Mouse (Mus musculus): ENCODE data around the gene Ass1.

Gene Ass1

GRCm38 (mm10) chr2:31469931-31470682 is at the start of gene Ass1:
Ass1 (plus strand) TSS chr2:31470207.
- peak; percentile 98 for DNase-seq (ENCODE audit: low read depth, low spot score)

GRCm38 (mm10) chr2:31420914-31421313 is 49.1 kb upstream of the Ass1 start:
- DNase-seq (ENCODE audit: low read depth, low spot score), result peak; percentile 43

- peak; percentile 48 for DNase-seq (ENCODE audit: low read depth, low spot score)
Observed at GRCm38 (mm10) chr2:31422576-31422975, 47.4 kb upstream of the Ass1 start.

- DNase-seq (ENCODE audit: low read depth, low spot score), result no peak
Observed at GRCm38 (mm10) chr2:31431477-31431876, 38.5 kb upstream of the Ass1 start.

- no peak for DNase-seq (ENCODE audit: low read depth, low spot score)
Observed at GRCm38 (mm10) chr2:31434746-31435145, 35.3 kb upstream of the Ass1 start.

- DNase-seq (ENCODE audit: low read depth, low spot score), result peak; percentile 46
Observed at GRCm38 (mm10) chr2:31435567-31435966, 34.4 kb upstream of the Ass1 start.

GRCm38 (mm10) chr2:31437480-31438245 is 32.3 kb upstream of the Ass1 start:
- DNase-seq (ENCODE audit: low read depth, low spot score), result no peak

GRCm38 (mm10) chr2:31439576-31439975 is 30.4 kb upstream of the Ass1 start:
- DNase-seq (ENCODE audit: low read depth, low spot score), result no peak

- no peak for DNase-seq (ENCODE audit: low read depth, low spot score)
Observed at GRCm38 (mm10) chr2:31442480-31443160, 27.4 kb upstream of the Ass1 start.

- DNase-seq (ENCODE audit: low read depth, low spot score), result no peak
Observed at GRCm38 (mm10) chr2:31446036-31446435, 24.0 kb upstream of the Ass1 start.

- DNase-seq (ENCODE audit: low read depth, low spot score), result peak; percentile 32
Observed at GRCm38 (mm10) chr2:31446456-31446855, 23.6 kb upstream of the Ass1 start.

- no peak for DNase-seq (ENCODE audit: low read depth, low spot score)
Observed at GRCm38 (mm10) chr2:31447536-31447935, 22.5 kb upstream of the Ass1 start.

GRCm38 (mm10) chr2:31448756-31449440 is 21.1 kb upstream of the Ass1 start:
- DNase-seq (ENCODE audit: low read depth, low spot score), result no peak

GRCm38 (mm10) chr2:31449441-31449815 is 20.6 kb upstream of the Ass1 start:
- no peak for DNase-seq (ENCODE audit: low read depth, low spot score)

- DNase-seq (ENCODE audit: low read depth, low spot score), result no peak
Observed at GRCm38 (mm10) chr2:31449902-31450301, 20.1 kb upstream of the Ass1 start.

- DNase-seq (ENCODE audit: low read depth, low spot score), result no peak
Observed at GRCm38 (mm10) chr2:31450661-31451060, 19.3 kb upstream of the Ass1 start.

- DNase-seq (ENCODE audit: low read depth, low spot score), result no peak
Observed at GRCm38 (mm10) chr2:31451530-31451929, 18.5 kb upstream of the Ass1 start.

- no peak for DNase-seq (ENCODE audit: low read depth, low spot score)
Observed at GRCm38 (mm10) chr2:31453011-31453410, 17.0 kb upstream of the Ass1 start.

GRCm38 (mm10) chr2:31453559-31454177 is 16.3 kb upstream of the Ass1 start:
- peak; percentile 52 for DNase-seq (ENCODE audit: low read depth, low spot score)

- DNase-seq (ENCODE audit: low read depth, low spot score), result peak; percentile 51
Observed at GRCm38 (mm10) chr2:31454280-31454679, 15.7 kb upstream of the Ass1 start.

- no peak for DNase-seq (ENCODE audit: low read depth, low spot score)
Observed at GRCm38 (mm10) chr2:31455418-31455817, 14.6 kb upstream of the Ass1 start.

Measured in ES-CJ7 (cell line).